Mouse (Mus musculus) forebrain, embryonic 14.5 days (tissue): Measurements from ENCODE around the gene Wdr18. TPM values are rescaled to one million over a fixed set of nuclear protein-coding genes. Genes with fewer than 3 reads are reported as not detected.

Experiments used
- ATAC-seq: fragments of 200-750 bp; cut with Nextera tagmentation; 2 replicates; pipeline ENCODE4 v1.8.0; 2017; ENCODE audit warnings: mild to moderate bottlenecking, moderate library complexity
- DNase-seq: peaks from one replicate; pipeline ENCODE4 v3.0.0-alpha.2; 2015; ENCODE audit warnings: low spot score
- H3K27ac ChIP-seq: fragments of 300-500 bp; sonication (generic); 2 replicates; pipeline ENCODE4 v1.5.1; 2014; ENCODE audit warnings: low read depth, mild to moderate bottlenecking, control low read depth, low read length, moderate library complexity
- H3K27me3 ChIP-seq: fragments of 300-500 bp; sonication (generic); replicated peaks from 2 replicates; pipeline ENCODE4 v1.6.1; 2014; ENCODE audit warnings: low read length, control low read depth, mixed read lengths; ENCODE audit not compliant: control insufficient read depth, insufficient read depth
- H3K36me3 ChIP-seq: fragments of 300-500 bp; sonication (generic); 2 replicates; pipeline ENCODE4 v1.6.1; 2014; ENCODE audit warnings: low read length, control low read depth; ENCODE audit not compliant: control insufficient read depth, insufficient read depth
- H3K4me1 ChIP-seq: fragments of 300-500 bp; sonication (generic); 2 replicates; pipeline ENCODE4 v1.6.1; 2014; ENCODE audit warnings: antibody characterized with exemption, low read length, control low read depth; ENCODE audit not compliant: control insufficient read depth, insufficient read depth
- H3K4me2 ChIP-seq: fragments of 300-500 bp; sonication (generic); 2 replicates; pipeline ENCODE4 v1.6.1; 2014; ENCODE audit warnings: mild to moderate bottlenecking, control low read depth, low read length
- H3K4me3 ChIP-seq: fragments of 300-500 bp; sonication (generic); 2 replicates; pipeline ENCODE4 v1.5.1; 2014; ENCODE audit warnings: low read depth, low read length, control low read depth
- H3K9ac ChIP-seq: fragments of 300-500 bp; sonication (generic); 2 replicates; pipeline ENCODE4 v1.6.1; 2014; ENCODE audit warnings: mild to moderate bottlenecking, low read length, control low read depth, moderate library complexity
- H3K9me3 ChIP-seq: fragments of 300-500 bp; sonication (generic); replicated peaks from 2 replicates; pipeline ENCODE4 v1.6.1; 2016; ENCODE audit warnings: low read length, control low read depth, mixed read lengths; ENCODE audit not compliant: control insufficient read depth
- WGBS: fragments of 180-500 bp; shearing (Covaris S2); extraction: QIAGEN DNeasy Blood & Tissue Kit; methylation state at CpG from one replicate; pipeline ENCODE4 v1.1.7; 2014; 5-methylcytosine and 5-hydroxymethylcytosine counted together
- polyA plus RNA-seq: library from polyadenylated mRNA; unstranded; fragments of >200 nt; fragmentation: Nextera tagmentation; extraction: Ambion mirVana; gene quantifications from 2 replicates; pipeline ENCODE4 v1.2.1, GENCODE M21; 2014

Wdr18 gene
- polyA plus RNA-seq, 1 experiment from 2014 or later = 96.4 TPM

- H3K4me3 ChIP-seq = no peak overlapping the region
- no peak overlapping the region for H3K4me2 ChIP-seq
- H3K27ac ChIP-seq = no peak overlapping the region
- H3K9ac ChIP-seq = no peak overlapping the region
- 11% methylated on average over 13 of the region's 15 CpGs for WGBS
- DNase-seq = no peak
- H3K4me1 ChIP-seq = no peaks in the 10 kb centered on the region
- H3K27me3 ChIP-seq = peaks cover 31% of the 10 kb centered on the region
- no peaks in the 10 kb centered on the region for H3K36me3 ChIP-seq
- no peak for ATAC-seq
- H3K9me3 ChIP-seq = no peaks in the 10 kb centered on the region
Measured at GRCm38 (mm10) chr10:80018739-80019297, 58.9 kb downstream of the Wdr18 start.

DNA sequence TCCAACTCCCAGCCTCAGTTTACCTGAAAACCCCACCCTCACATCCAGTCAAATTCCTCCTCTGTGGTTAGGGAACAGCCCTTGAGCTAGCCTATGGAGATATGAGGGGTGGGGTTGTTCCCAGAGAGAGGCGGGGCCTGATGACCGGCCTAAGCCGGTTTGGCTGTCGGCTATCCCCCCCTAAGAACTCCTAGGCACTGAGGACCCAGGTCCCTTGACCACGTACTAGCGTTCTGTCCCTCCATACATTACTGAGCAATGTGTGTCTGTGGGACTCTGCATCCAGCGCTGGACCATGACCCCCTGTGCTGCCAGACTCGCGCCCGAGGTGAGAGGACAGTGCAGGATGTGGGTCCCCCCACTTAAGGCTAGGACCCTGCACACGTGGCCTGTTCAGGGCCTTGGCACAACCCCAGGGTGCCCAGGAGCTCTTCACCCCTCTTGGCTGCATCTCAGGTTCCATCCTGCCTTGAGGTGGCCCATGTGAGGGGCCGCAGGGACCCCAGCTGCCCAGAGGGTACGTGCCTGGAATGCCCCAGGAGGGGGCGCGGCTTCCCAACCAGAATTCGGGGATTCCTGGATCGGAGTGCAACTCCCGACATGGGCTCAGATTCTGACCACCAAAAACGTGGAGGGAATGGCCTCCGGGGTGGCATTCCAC, 59.6 kb downstream of the Wdr18 start:
- Histone ChIP-seq H3K4me3 (no peak overlapping the region), H3K36me3 (no peaks in the 10 kb centered on the region), H3K9ac (0 out of 2 replicates have a peak overlapping the region, but pooled peaks have one; percentile 40), H3K4me1 (no peaks in the 10 kb centered on the region), H3K27me3 (peaks cover 23% of the 10 kb centered on the region), H3K27ac (no peak overlapping the region), H3K9me3 (no peaks in the 10 kb centered on the region), H3K4me2 (peak overlapping the region; percentile 6; the same call in 1 of the 2 replicates)
- ATAC-seq (no peak), DNase-seq (no peak)
- WGBS = 3% methylated on average over 20 of the region's 20 CpGs

Other genes with a start within 250 kb of the Wdr18 start
- gene Hcn2, start 243.5 kb upstream of the Wdr18 start, polyA plus RNA-seq = 0.32 and 0.56 TPM in 2 replicates
- 32.1 and 33.4 TPM in 2 replicates for gene Polrmt, start 213.6 kb upstream of the Wdr18 start, polyA plus RNA-seq
- 0.28 and 0.38 TPM in 2 replicates for gene Fgf22, start 205.1 kb upstream of the Wdr18 start, polyA plus RNA-seq
- gene Rnf126, start 193.2 kb upstream of the Wdr18 start, polyA plus RNA-seq = 60.6 and 75.7 TPM in 2 replicates
- gene Fstl3, start 182.9 kb upstream of the Wdr18 start, polyA plus RNA-seq = 0.58 and 0.96 TPM in 2 replicates
- gene Prss57, start 169.2 kb upstream of the Wdr18 start, polyA plus RNA-seq = 0.37 TPM in 1 of 2 replicates, not detected in the other
- gene Palm, start 166.6 kb upstream of the Wdr18 start, polyA plus RNA-seq = 182 and 257 TPM in 2 replicates
- gene Misp, start 139.2 kb upstream of the Wdr18 start, polyA plus RNA-seq = 0.41 and 0.51 TPM in 2 replicates
- gene Ptbp1, start 105.7 kb upstream of the Wdr18 start, polyA plus RNA-seq = 98.2 and 109 TPM in 2 replicates
- 16.9 and 17.1 TPM in 2 replicates for gene Prtn3, start 85.7 kb upstream of the Wdr18 start, polyA plus RNA-seq
- gene Plppr3, start 85.5 kb upstream of the Wdr18 start, polyA plus RNA-seq = 224 and 298 TPM in 2 replicates
- 0.36 TPM in 1 of 2 replicates, not detected in the other for gene Elane, start 73.9 kb upstream of the Wdr18 start, polyA plus RNA-seq
- gene Cfd, start 69.3 kb upstream of the Wdr18 start, polyA plus RNA-seq = not detected in 2 replicates
- 40.5 and 47.6 TPM in 2 replicates for gene Med16, start 51.2 kb upstream of the Wdr18 start, polyA plus RNA-seq
- 6.0 and 21.9 TPM in 2 replicates for gene Gm26602, start 49.3 kb upstream of the Wdr18 start, polyA plus RNA-seq
- 1.6 and 1.8 TPM in 2 replicates for gene Kiss1r, start 43.2 kb upstream of the Wdr18 start, polyA plus RNA-seq
- 175 and 197 TPM in 2 replicates for gene R3hdm4, start 38.9 kb upstream of the Wdr18 start, polyA plus RNA-seq
- 1.1 and 2.3 TPM in 2 replicates for gene Arid3a, start 33.1 kb upstream of the Wdr18 start, polyA plus RNA-seq
- 0.23 and 0.40 TPM in 2 replicates for gene Grin3b, start 10.6 kb downstream of the Wdr18 start, polyA plus RNA-seq
- gene Tmem259, start 24.2 kb downstream of the Wdr18 start, polyA plus RNA-seq = 10.5 and 13.4 TPM in 2 replicates
- 33.2 and 40.0 TPM in 2 replicates for gene Cnn2, start 28.4 kb downstream of the Wdr18 start, polyA plus RNA-seq
- 2.1 and 3.1 TPM in 2 replicates for gene Abca7, start 36.3 kb downstream of the Wdr18 start, polyA plus RNA-seq
- 1.1 and 1.5 TPM in 2 replicates for gene Arhgap45, start 56.5 kb downstream of the Wdr18 start, polyA plus RNA-seq
- gene Polr2e, start 79.6 kb downstream of the Wdr18 start, polyA plus RNA-seq = 205 and 219 TPM in 2 replicates
- 555 and 632 TPM in 2 replicates for gene Gpx4, start 87.0 kb downstream of the Wdr18 start, polyA plus RNA-seq
- 8.1 and 11.1 TPM in 2 replicates for gene Sbno2, start 145.4 kb downstream of the Wdr18 start, polyA plus RNA-seq
- 25.5 and 27.7 TPM in 2 replicates for gene Stk11, start 155.7 kb downstream of the Wdr18 start, polyA plus RNA-seq
- gene Atp5d, start 178.5 kb downstream of the Wdr18 start, polyA plus RNA-seq = 412 and 467 TPM in 2 replicates
- gene Cbarp, start 180.7 kb downstream of the Wdr18 start, polyA plus RNA-seq = 41.0 and 42.4 TPM in 2 replicates
- gene Midn, start 188.1 kb downstream of the Wdr18 start, polyA plus RNA-seq = 67.0 and 73.6 TPM in 2 replicates
- gene Cirbp, start 205.8 kb downstream of the Wdr18 start, polyA plus RNA-seq = 239 and 266 TPM in 2 replicates
- gene 1600002K03Rik, start 212.8 kb downstream of the Wdr18 start, polyA plus RNA-seq = 7.2 and 9.0 TPM in 2 replicates
- 14.5 and 20.6 TPM in 2 replicates for gene Efna2, start 219.3 kb downstream of the Wdr18 start, polyA plus RNA-seq